Mouse (Mus musculus) heart, postnatal 36 days (tissue): ENCODE results near the gene Mid1. TPM values are rescaled to one million over a fixed set of nuclear protein-coding genes. Genes with fewer than 3 reads are reported as not detected.
A peak's percentile ranks its signal among the peaks of the same experiment; 100 is the strongest.
"Not testable (repeated sequence)": the region's sequence is repeated elsewhere in the genome, so short reads cannot be mapped to it uniquely, and the experiment has no call there.

ENCODE experiments used
- DNase-seq, 2 experiments: peaks; one replicate each; pipeline ENCODE4 v3.0.0; 2021 to 2022
- intact Hi-C: fragments of 180-260 bp; cut with DNase I; formaldehyde crosslinking; loops from one replicate; pipeline ENCODE4 v1.15.1; 2025
- total RNA-seq, 2 experiments: library from RNA; stranded (reverse); gene quantifications; 2 replicates each; pipeline ENCODE4 v1.2.3; 2021

Mid1 gene
- total RNA-seq, 2 experiments from 2014 or later: 4.2 TPM

- intact Hi-C loops, DNase-seq: not testable (repeated sequence)
Observed at GRCm38 (mm10) chrX:169994866-169995711, 310.1 kb downstream of the Mid1 start.

DNA sequence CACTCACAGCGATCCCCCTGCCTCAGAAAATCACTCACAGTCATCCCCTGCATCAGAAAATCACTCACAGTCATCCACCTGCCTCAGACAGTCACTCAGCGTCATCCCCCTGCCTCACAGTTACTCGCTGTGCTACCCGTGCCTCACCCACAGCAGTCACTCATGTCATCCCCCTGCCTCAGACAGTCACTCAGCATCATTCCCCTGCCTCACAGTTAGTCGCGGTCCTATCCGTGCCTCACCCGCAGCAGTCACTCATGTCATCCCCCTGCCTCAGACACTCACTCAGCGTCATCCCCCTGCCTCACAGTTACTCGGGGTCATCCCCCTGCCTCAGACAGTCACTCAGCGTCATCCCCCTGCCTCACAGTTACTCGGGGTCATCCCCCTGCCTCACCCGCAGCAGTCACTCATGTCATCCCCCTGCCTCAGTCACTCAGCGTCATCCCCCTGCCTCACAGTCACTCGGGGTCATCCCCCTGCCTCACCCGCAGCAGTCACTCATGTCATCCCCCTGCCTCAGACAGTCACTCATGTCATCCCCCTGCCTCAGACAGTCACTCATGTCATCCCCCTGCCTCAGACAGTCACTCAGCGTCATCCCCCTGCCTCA lies 311.0 kb downstream of the Mid1 start:
- DNase-seq, intact Hi-C loops: not testable (repeated sequence)

GRCm38 (mm10) chrX:169996926-169997325 lies 311.9 kb downstream of the Mid1 start:
- intact Hi-C loops: not testable (repeated sequence)

GRCm38 (mm10) chrX:169997456-169997853 lies 312.5 kb downstream of the Mid1 start:
- DNase-seq, intact Hi-C loops: not testable (repeated sequence)

More at GRCm38 (mm10) chrX:169996926-169997325, 311.9 kb downstream of the Mid1 start:
- peak; percentile 68 to 82 for DNase-seq

DNA sequence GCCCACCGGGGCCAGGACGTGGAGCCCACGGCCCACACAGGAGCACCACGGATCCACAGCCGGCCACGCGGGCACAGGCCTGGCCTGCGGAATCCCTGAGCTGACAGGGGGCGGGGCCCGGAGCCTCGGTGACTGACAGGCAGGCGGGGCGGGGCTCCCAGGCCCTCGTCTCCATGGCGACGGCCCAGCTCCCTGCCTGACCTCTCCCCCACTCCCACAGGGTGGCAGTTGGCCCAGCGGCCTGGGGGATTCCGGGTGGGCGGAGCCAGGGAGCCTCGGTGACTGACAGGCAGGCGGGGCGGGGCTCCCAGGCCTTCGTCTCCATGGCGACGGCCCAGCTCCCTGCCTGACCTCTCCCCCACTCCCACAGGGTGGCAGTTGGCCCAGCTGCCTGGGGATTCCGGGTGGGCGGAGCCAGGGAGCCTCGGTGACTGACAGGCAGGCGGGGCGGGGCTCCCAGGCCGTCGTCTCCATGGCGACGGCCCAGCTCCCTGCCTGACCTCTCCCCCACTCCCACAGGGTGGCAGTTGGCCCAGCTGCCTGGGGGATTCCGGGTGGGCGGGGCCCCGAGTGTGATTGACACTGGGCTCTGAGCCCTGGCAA lies 313.0 kb downstream of the Mid1 start:
- DNase-seq: peak; percentile 100
- intact Hi-C loops: not testable (repeated sequence)

DNA sequence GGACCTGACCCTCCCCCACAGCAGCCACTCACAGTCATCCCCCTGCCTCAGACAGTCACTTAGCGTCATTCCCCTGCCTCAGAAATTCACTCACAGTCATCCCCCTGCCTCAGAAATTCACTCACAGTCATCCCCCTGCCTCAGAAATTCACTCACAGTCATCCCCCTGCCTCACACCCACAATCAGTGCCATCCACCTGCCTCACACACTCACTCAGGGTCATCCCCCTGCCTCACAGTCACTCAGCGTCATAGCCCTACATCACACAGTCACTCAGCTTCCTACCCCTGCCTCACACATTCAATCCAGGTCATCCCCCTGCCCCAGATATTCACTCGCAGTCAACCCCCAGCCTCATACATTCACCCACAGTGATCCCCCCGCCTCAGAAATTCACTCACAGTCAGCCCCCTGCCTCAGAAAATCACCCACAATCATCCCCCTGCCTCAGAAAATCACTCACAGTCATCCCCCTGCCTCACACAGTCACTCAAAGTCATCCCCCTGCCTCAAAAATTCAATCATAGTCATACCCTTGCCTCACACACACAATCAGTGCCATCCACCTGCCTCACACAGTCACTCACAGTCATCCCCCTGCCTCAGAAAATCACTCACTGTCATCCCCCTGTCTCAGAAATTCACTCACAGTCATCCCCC lies 313.7 kb downstream of the Mid1 start:
- intact Hi-C loops: loop anchor here (1.0 kb wide), 1 partner anchor 7 kb away; no protein-coding TSS in a partner anchor

GRCm38 (mm10) chrX:169999226-169999883 lies 314.4 kb downstream of the Mid1 start:
- DNase-seq: not testable (repeated sequence)
- intact Hi-C loops: loop anchor here (1.0 kb wide), 1 partner anchor 8 kb away; no protein-coding TSS in a partner anchor

More for the DNA sequence above, 313.7 kb downstream of the Mid1 start:
- DNase-seq: not testable (repeated sequence)

- DNase-seq: not testable (repeated sequence)
- intact Hi-C loops: loop anchor here (1.0 kb wide), 1 partner anchor 9 kb away; no protein-coding TSS in a partner anchor
Observed at GRCm38 (mm10) chrX:169999912-170000641, 315.1 kb downstream of the Mid1 start.

DNA sequence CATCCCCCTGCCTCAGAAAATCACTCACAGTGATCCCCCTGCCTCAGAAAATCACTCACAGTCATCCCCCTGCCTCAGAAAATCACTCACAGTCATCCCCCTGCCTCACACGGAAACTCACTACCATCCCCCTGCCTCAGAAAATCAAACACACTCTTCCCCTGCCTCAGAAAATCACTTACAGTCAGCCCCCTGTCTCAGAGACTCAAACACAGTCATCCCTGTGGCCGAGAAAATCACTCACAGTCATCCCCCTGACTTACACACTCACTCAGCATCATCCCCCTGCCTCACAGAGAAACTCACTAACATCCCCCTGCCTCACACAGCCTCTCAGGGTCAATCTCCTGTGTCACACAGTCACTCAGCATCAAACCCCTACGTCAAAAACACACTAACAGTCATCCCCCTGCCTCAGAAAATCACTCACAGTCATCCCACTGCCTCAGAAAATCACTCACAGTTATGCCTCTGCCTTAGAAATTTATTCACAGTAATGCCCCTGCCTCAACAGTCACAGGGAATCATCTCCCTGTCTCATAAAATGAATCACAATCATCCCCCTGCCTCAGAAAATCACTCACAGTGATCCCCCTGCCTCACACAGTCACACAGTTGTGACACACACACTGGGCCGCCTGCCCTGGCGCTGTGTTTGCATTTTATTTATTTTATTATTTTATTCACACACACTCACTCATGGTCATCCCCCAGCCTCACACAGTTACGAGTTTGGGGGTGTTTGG lies 315.8 kb downstream of the Mid1 start:
- DNase-seq, intact Hi-C loops: not testable (repeated sequence)

DNA sequence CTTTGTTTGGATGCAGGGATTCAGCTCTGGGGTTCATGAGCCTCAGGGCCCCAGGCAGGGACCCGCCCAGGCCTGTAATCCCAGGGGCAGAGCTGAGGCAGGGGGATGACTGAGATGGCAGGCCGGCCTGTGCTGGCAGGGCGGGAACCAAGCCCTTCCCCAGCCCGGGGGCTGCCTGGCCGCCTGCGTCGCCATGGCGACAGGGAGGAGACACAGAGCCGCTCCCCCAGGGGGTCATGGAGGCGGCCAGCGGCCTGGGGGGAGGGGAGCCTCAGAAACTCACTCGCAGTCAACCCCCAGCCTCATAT lies 316.3 kb downstream of the Mid1 start:
- intact Hi-C loops, DNase-seq: not testable (repeated sequence)

DNA sequence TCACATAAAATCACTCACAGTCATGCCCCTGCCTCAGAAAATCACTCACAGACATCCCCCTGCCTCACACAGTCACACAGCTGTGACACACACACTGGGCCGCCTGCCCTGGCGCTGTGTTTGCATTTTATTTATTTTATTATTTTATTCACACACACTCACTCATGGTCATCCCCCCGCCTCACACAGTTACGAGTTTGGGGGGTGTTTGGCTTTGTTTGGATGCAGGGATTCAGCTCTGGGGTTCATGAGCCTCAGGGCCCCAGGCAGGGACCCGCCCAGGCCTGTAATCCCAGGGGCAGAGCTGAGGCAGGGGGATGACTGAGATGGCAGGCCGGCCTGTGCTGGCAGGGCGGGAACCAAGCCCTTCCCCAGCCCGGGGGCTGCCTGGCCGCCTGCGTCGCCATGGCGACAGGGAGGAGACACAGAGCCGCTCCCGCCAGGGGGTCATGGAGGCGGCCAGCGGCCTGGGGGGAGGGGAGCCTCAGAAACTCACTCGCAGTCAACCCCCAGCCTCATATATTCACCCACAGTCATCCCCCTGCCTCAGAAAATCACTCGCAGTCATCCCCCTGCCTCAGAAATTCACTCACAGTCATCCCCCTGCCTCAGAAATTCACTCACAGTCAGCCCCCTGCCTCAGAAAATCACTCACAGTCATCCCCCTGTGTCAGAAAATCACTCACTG lies 317.7 kb downstream of the Mid1 start:
- intact Hi-C loops: not testable (repeated sequence)

GRCm38 (mm10) chrX:170003536-170003935 lies 318.5 kb downstream of the Mid1 start:
- DNase-seq, intact Hi-C loops: not testable (repeated sequence)

More for the DNA sequence above, 317.7 kb downstream of the Mid1 start:
- DNase-seq: not testable (repeated sequence)

DNA sequence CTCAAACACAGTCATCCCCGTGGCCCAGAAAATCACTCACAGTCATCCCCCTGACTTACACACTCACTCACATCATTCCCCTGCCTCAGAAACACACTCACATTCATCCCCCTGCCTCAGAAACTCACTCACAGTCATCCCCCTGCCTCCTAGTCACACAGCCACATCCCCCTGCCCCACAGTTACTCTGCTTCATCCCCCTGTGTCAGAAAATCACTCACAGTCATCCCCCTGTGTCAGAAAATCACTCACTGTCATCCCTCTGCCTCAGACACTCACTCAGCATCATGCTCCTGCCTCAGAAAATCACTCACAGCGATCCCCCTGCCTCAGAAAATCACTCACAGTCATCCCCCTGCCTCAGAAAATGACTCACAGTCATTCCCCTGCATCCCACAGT lies 319.2 kb downstream of the Mid1 start:
- intact Hi-C loops, DNase-seq: not testable (repeated sequence)

- intact Hi-C loops, DNase-seq: not testable (repeated sequence)
Observed at GRCm38 (mm10) chrX:170004793-170005192, 319.8 kb downstream of the Mid1 start.

DNA sequence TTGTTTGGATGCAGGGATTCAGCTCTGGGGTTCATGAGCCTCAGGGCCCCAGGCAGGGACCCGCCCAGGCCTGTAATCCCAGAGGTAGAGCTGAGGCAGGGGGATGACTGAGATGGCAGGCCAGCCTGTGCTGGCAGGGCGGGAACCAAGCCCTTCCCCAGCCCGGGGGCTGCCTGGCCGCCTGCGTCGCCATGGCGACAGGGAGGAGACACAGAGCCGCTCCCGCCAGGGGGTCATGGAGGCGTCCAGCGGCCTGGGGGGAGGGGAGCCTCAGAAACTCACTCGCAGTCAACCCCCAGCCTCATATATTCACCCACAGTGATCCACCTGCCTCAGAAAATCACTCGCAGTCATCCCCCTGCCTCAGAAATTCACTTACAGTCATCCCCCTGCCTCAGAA lies 320.2 kb downstream of the Mid1 start:
- not testable (repeated sequence) for DNase-seq

GRCm38 (mm10) chrX:170005695-170006297 lies 320.8 kb downstream of the Mid1 start:
- DNase-seq, intact Hi-C loops: not testable (repeated sequence)

More for the DNA sequence above, 320.2 kb downstream of the Mid1 start:
- intact Hi-C loops: not testable (repeated sequence)

DNA sequence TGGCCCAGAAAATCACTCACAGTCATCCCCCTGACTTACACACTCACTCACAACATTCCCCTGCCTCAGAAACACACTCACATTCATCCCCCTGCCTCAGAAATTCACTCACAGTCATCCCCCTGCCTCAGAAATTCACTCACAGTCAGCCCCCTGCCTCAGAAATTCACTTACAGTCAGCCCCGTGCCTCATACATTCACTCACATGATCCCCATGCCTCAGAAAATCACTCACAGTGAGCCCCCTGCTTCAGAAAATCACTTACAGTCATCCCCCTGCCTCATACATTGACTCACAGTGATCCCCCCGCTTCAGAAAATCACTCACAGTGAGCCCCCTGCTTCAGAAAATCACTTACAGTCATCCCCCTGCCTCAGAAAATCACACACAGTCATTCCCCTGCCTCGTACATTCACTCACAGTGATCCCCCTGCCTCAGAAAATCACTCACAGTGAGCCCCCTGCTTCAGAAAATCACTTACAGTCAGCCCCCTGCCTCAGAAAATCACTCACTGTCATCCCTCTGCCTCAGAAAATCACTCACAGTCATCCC lies 321.8 kb downstream of the Mid1 start:
- DNase-seq, intact Hi-C loops: not testable (repeated sequence)
